Mouse (Mus musculus): ENCODE measurements around the gene Zfr. TPM values are rescaled to one million over a fixed set of nuclear protein-coding genes. Genes with fewer than 3 reads are reported as not detected.
A peak's percentile ranks its signal among the peaks of the same experiment; 100 is the strongest.
"Not testable (repeated sequence)": the region's sequence is repeated elsewhere in the genome, so short reads cannot be mapped to it uniquely, and the experiment has no call there.

Gene Zfr
- polyA plus RNA-seq, 1 experiment from 2014 or later = 149 TPM

DNA sequence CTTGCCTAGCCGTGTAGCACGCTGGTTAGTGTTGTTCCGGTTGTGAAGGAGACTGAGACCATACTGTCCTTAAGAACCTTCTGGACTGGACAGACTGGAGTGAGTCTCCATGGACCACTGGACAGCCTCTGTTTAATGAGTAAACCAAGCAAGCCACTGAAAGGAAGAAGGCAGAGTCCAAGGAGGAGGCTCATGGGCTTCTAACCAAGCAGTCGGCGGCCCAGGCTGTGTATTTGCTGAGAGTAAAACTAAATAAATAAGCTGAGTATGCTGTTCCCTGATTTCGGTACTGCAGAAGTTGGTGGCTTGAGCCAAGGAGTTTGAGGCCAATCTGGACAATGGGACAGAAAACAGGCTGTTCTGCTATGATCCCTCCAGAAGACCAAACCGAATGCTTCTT is 82.4 kb downstream of the Zfr start:
- no peaks in the 10 kb centered on the region for H3K9me3 ChIP-seq
- WGBS = 93% methylated on average over 7 of the region's 7 CpGs
- H3K4me2 ChIP-seq (replicated peaks) = no peak overlapping the region
- peaks cover 8% of the 10 kb centered on the region for H3K4me1 ChIP-seq (replicated peaks)
- no peak overlapping the region for H3K9ac ChIP-seq (replicated peaks)
- H3K27ac ChIP-seq = no peak overlapping the region
- H3K36me3 ChIP-seq = no peaks in the 10 kb centered on the region
- no peak overlapping the region for H3K4me3 ChIP-seq (replicated peaks)
- ATAC-seq = no peak
- H3K27me3 ChIP-seq = no peaks in the 10 kb centered on the region

DNA sequence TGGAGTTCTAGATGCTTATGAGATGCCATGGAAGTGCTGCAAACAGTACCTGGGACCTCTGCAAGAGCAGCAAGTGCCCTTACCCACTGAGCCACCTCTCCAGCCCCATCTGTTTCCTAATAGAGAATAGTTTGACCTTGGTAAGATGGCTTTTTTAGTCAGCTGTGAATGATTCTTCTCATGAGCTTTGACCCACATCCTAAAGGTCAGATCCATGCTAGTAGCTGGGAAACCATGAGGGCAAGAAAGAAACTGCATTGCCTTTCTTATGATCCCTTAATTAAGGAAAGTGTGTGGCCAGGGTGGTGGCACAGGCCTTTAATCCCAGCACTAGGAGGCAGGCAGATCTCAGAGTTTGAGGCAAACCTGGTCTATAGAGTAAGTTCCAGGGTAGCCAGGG is 84.2 kb downstream of the Zfr start:
- H3K36me3 ChIP-seq = no peaks in the 10 kb centered on the region
- H3K4me1 ChIP-seq (replicated peaks) = peaks cover 22% of the 10 kb centered on the region
- no peak overlapping the region for H3K9ac ChIP-seq (replicated peaks)
- no peak overlapping the region for H3K27ac ChIP-seq
- H3K4me2 ChIP-seq (replicated peaks) = no peak overlapping the region
- H3K9me3 ChIP-seq = no peaks in the 10 kb centered on the region
- no peaks in the 10 kb centered on the region for H3K27me3 ChIP-seq
- ATAC-seq = no peak
- H3K4me3 ChIP-seq (replicated peaks) = no peak overlapping the region

DNA sequence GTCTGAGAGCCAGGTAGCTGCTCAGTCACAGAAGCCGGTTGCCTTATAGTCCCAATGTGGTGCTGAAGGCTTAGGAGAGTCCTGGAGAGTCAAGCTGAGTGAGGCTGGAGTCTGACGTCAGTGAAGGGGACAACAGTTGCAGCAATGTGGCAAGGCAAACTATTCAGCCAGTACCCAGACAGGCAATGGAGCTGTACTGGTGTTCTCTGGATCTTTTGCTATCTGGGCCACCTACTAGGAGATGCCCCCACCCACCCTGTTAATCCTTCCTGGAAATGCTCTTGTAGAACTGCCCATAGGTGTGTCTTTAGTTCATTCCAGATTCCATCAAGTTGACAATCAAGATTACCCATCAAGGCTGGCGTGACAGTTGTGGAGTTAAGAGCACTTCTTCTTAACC is 84.8 kb downstream of the Zfr start:
- Histone ChIP-seq H3K9me3 (no peaks in the 10 kb centered on the region), H3K27ac (no peak overlapping the region), H3K27me3 (no peaks in the 10 kb centered on the region), H3K36me3 (no peaks in the 10 kb centered on the region), H3K4me1 (replicated peaks) (peaks cover 28% of the 10 kb centered on the region), H3K9ac (replicated peaks) (no peak overlapping the region), H3K4me3 (replicated peaks) (no peak overlapping the region), H3K4me2 (replicated peaks) (no peak overlapping the region)
- ATAC-seq = no peak
- WGBS = 85% methylated on average over 3 of the region's 3 CpGs

- H3K27me3 ChIP-seq; H3K4me3 ChIP-seq (replicated peaks); H3K27ac ChIP-seq; H3K4me2 ChIP-seq (replicated peaks); H3K9ac ChIP-seq (replicated peaks); H3K9me3 ChIP-seq; ATAC-seq; H3K36me3 ChIP-seq: not testable (repeated sequence)
- peaks cover 33% of the 10 kb centered on the region for H3K4me1 ChIP-seq (replicated peaks)
- WGBS = 94% methylated on average over 5 of the region's 5 CpGs
These were observed 85.4 kb downstream of the Zfr start for GRCm38 (mm10) chr15:12203008-12203407.

- Histone ChIP-seq H3K9me3 (no peaks in the 10 kb centered on the region), H3K27me3 (no peaks in the 10 kb centered on the region), H3K27ac (peak overlapping the region; percentile 75; the same call in 1 of the 2 replicates), H3K9ac (replicated peaks) (peak overlapping the region; percentile 16; the same call in 1 of the 2 replicates), H3K4me3 (replicated peaks) (peak overlapping the region; percentile 95), H3K36me3 (no peaks in the 10 kb centered on the region), H3K4me2 (replicated peaks) (peak overlapping the region; percentile 68), H3K4me1 (replicated peaks) (peaks cover 40% of the 10 kb centered on the region)
- no peak for ATAC-seq
- WGBS = 51% methylated on average over 10 of the region's 10 CpGs
These were observed 86.1 kb downstream of the Zfr start for GRCm38 (mm10) chr15:12203512-12204318.

DNA sequence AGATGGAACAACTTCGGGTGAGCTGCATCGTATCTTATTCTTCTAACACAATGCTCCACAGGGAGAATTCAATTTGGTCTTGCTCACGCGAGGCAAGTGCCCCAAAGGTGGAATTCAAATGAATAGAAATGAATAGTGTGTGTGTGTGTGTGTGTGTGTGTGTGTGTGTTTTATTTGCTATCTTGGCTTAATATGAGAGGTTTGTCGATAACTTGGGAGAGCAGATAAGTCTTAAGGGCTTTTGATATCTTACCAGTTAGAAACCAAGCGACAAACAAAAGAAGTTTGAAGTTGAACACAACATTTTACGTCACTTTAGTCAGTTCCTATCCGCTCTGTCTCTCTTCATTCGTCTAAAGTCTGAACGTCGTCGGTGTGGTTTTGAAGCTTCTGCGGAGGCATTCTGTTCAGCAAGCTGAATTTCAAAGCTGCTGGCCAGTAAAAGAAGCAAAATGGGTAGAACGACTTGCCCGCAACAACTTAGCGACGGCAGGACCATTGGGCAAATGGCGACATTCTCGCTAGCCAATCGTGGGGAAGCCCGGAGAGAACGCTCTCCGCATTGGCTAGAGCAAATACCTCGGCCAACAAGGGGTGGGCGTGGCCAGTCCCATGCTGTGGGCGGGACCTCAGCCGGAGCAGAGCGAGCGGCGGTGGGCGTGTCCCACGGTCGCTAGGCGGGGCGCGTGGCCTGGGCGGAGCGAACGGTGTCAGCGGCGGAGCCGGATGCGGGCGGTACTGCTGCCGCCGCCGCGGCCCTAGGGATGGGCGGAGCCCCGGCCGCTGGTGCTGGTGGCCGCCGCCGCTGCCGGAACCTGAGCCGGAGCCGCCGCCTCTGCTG is 86.9 kb downstream of the Zfr start, which contains the start of gene Mtmr12:
Mtmr12 (plus strand) TSS at position 710 of the 841 bp plus-strand sequence.
- under 1% methylated on average over 47 of the region's 58 CpGs for WGBS

GRCm38 (mm10) chr15:12205160-12205901 is 87.7 kb downstream of the Zfr start:
- no peaks in the 10 kb centered on the region for H3K9me3 ChIP-seq
- H3K27me3 ChIP-seq = no peaks in the 10 kb centered on the region
- WGBS = under 1% methylated on average over 67 of the region's 73 CpGs
- H3K4me1 ChIP-seq (replicated peaks) = peaks cover 43% of the 10 kb centered on the region
- peak overlapping the region; percentile 68 for H3K4me2 ChIP-seq (replicated peaks)
- peak overlapping the region; percentile 95 for H3K4me3 ChIP-seq (replicated peaks)
- H3K27ac ChIP-seq = peak overlapping the region; percentile 92
- H3K36me3 ChIP-seq = no peaks in the 10 kb centered on the region
- ATAC-seq = peak; percentile 91
- H3K9ac ChIP-seq (replicated peaks) = peak overlapping the region; percentile 95

More for the DNA sequence above, 86.9 kb downstream of the Zfr start, which contains the start of gene Mtmr12:
- Histone ChIP-seq H3K9me3 (no peaks in the 10 kb centered on the region), H3K27ac (peak within 1 kb of the TSS; percentile 92), H3K9ac (replicated peaks) (peak within 1 kb of the TSS; percentile 95), H3K4me3 (replicated peaks) (peak within 1 kb of the TSS; percentile 95), H3K27me3 (no peaks in the 10 kb centered on the region), H3K36me3 (no peaks in the 10 kb centered on the region), H3K4me1 (replicated peaks) (peaks cover 43% of the 10 kb centered on the region), H3K4me2 (replicated peaks) (peak within 1 kb of the TSS; percentile 68)
- ATAC-seq = peak; percentile 98

DNA sequence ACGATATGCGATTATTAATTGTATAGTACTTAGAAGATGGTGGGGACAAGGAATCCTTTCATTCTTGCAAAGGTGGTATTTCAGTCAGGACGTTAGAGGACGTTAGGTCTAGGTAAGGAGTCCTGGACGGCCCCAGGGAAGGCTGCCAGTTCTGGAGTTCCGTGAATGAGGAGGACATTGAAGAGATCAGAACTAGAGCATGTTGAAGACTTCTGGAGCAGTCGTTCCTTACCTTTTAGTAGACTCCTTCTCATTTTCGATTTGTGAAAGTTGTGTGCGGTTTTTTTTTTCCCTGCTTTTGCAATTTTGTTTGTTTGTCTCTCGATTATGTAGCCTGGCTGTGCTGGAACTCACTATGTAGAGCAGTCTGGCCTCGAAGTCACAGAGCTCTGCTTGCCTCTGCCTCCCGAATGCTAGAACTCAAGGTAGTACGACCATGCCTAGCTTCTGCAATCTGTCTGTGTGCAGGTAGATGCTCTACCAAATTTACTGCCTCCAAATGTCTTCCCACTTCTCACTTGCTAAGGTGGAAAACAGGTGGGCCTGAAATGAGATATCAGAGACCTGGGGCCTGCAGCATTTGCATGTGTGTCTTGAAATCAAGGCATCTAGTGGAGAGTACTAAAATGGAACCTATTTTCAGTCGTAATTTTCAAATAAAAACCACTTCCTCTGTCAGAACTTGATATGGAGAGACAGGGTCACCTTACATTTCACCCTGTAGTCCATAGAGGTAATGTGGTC is 88.4 kb downstream of the Zfr start:
- H3K36me3 ChIP-seq = no peaks in the 10 kb centered on the region
- H3K9ac ChIP-seq (replicated peaks) = peak overlapping the region; percentile 95
- WGBS = 40% methylated on average over 14 of the region's 14 CpGs
- H3K27ac ChIP-seq = no peak overlapping the region
- ATAC-seq = no peak
- H3K9me3 ChIP-seq = no peaks in the 10 kb centered on the region
- peak overlapping the region; percentile 95 for H3K4me3 ChIP-seq (replicated peaks)
- no peaks in the 10 kb centered on the region for H3K27me3 ChIP-seq
- peak overlapping the region; percentile 68 for H3K4me2 ChIP-seq (replicated peaks)
- H3K4me1 ChIP-seq (replicated peaks) = peaks cover 43% of the 10 kb centered on the region

- Histone ChIP-seq H3K9ac (replicated peaks) (0 out of 2 replicates have a peak overlapping the region, but pooled peaks have one; percentile 95), H3K27me3 (no peaks in the 10 kb centered on the region), H3K36me3 (no peaks in the 10 kb centered on the region), H3K27ac (no peak overlapping the region), H3K9me3 (no peaks in the 10 kb centered on the region), H3K4me1 (replicated peaks) (peaks cover 47% of the 10 kb centered on the region), H3K4me2 (replicated peaks) (peak overlapping the region; percentile 68), H3K4me3 (replicated peaks) (peak overlapping the region; percentile 95)
- no peak for ATAC-seq
- WGBS = 47% methylated on average over 7 of the region's 7 CpGs
These were observed 89.1 kb downstream of the Zfr start for GRCm38 (mm10) chr15:12206646-12207222.

- H3K4me3 ChIP-seq (replicated peaks) = no peak overlapping the region
- H3K27ac ChIP-seq = no peak overlapping the region
- 0 out of 2 replicates have a peak overlapping the region, but pooled peaks have one; percentile 11 for H3K4me2 ChIP-seq (replicated peaks)
- no peaks in the 10 kb centered on the region for H3K9me3 ChIP-seq
- ATAC-seq = no peak
- 70% methylated on average over 6 of the region's 6 CpGs for WGBS
- no peaks in the 10 kb centered on the region for H3K27me3 ChIP-seq
- 0 out of 2 replicates have a peak overlapping the region, but pooled peaks have one; percentile 16 for H3K9ac ChIP-seq (replicated peaks)
- H3K36me3 ChIP-seq = no peaks in the 10 kb centered on the region
- H3K4me1 ChIP-seq (replicated peaks) = peaks cover 48% of the 10 kb centered on the region
These were observed 90.0 kb downstream of the Zfr start for GRCm38 (mm10) chr15:12207556-12208090.
